13 mouse cellular contexts compared by ENCODE assay signal in genomic region chr5:118434718-118435555, GRCm38 (mm10).
DNase-seq lines count a peak whose midpoint lies in the region; ATAC-seq and TF ChIP-seq lines count a peak whose summit lies in the region.
"Had no signal": no experiment of that assay in that cellular context is flagged by ENCODE, and none has a peak within 500 bp of the region (broad histone marks: within the 10 kb centered on the region; RNA-seq: fewer than 3 reads in every experiment).

No protein-coding gene starts in this region.

- no peak overlapping the region for H3K4me2 ChIP-seq in kidney, postnatal 0 days (ENCODE audit: low read length)
- 0 out of 2 replicates have a peak overlapping the region, but pooled peaks have one; percentile 11 for H3K4me2 ChIP-seq in limb, embryonic 12.5 days

- H3K4me3 ChIP-seq in kidney, postnatal 0 days (replicated peaks; ENCODE audit: low read depth, low read length): no peak overlapping the region
- no peak overlapping the region for H3K4me3 ChIP-seq in limb, embryonic 12.5 days (replicated peaks)

- no peaks in the 10 kb centered on the region for H3K4me1 ChIP-seq in kidney, postnatal 0 days (replicated peaks; ENCODE audit: insufficient read depth, low read length)
- peaks cover 26% of the 10 kb centered on the region for H3K4me1 ChIP-seq in limb, embryonic 12.5 days (replicated peaks)

- WGBS in kidney, postnatal 0 days: 36% methylated on average over 20 of the region's 20 CpGs
- 17% methylated on average over 20 of the region's 20 CpGs for WGBS in limb, embryonic 12.5 days

- H3K9ac ChIP-seq in kidney, postnatal 0 days (ENCODE audit: low read depth, low read length): no peak overlapping the region
- H3K9ac ChIP-seq in limb, embryonic 12.5 days (replicated peaks): no peak overlapping the region
- H3K9ac ChIP-seq: liver, embryonic 14.5 days had no signal

- peak; percentile 12 for DNase-seq in adrenal gland, postnatal 14 days
- no peak for DNase-seq in adrenal gland, postnatal 10 days
- DNase-seq in kidney, postnatal 0 days (ENCODE audit: low spot score): peak; percentile 33
- no peak for DNase-seq in kidney, postnatal 4 days
- DNase-seq in ZHBTc4 (ENCODE audit: low read depth, low spot score): peak; percentile 94
- DNase-seq in gastrocnemius, postnatal 25 days: no peak
- no peak for DNase-seq in frontal cortex, postnatal 25 days (ENCODE audit: low spot score in 2 of 2)
- DNase-seq: adrenal gland, postnatal 25 days; cerebellum, adult 9-10 months; kidney, adult 2 months; thymus, adult 2 months had no signal

- no peak overlapping the region for H3K27ac ChIP-seq in kidney, postnatal 0 days
- no peak overlapping the region for H3K27ac ChIP-seq in limb, embryonic 12.5 days
- H3K27ac ChIP-seq: liver, embryonic 14.5 days had no signal

- no peaks in the 10 kb centered on the region for H3K36me3 ChIP-seq in kidney, postnatal 0 days (ENCODE audit: insufficient read depth, low read length)
- H3K36me3 ChIP-seq in limb, embryonic 12.5 days: no peaks in the 10 kb centered on the region

- ATAC-seq in kidney, postnatal 0 days (replicated peaks; ENCODE audit: low FRiP score, low read depth): no peak
- no peak for ATAC-seq in limb, embryonic 12.5 days (ENCODE audit: insufficient number of reproducible peaks, insufficient read depth, low FRiP score, low TSS enrichment, low read depth)

- no peak for TF ChIP-seq CTCF in kidney, postnatal 0 days (IDR thresholded peaks at IDR 0.05; ENCODE audit: low read depth)

- no peaks in the 10 kb centered on the region for H3K9me3 ChIP-seq in kidney, postnatal 0 days (replicated peaks; ENCODE audit: low read length)
- no peaks in the 10 kb centered on the region for H3K9me3 ChIP-seq in limb, embryonic 12.5 days

- peaks cover 4% of the 10 kb centered on the region; the same call in 1 of the 2 replicates for H3K27me3 ChIP-seq in kidney, postnatal 0 days (ENCODE audit: insufficient read depth, low read length)
- H3K27me3 ChIP-seq in limb, embryonic 12.5 days: peaks cover 40% of the 10 kb centered on the region

Comparison
In these comparisons a context has a peak if more than half of its experiments do, and no peak if none do; other contexts are left out.
1. DNase-seq: peak in adrenal gland, postnatal 14 days (single experiment), kidney, postnatal 0 days (single experiment) and ZHBTc4 (single experiment); none in adrenal gland, postnatal 10 days (single experiment), kidney, postnatal 4 days (0 of 2), gastrocnemius, postnatal 25 days (single experiment) and frontal cortex, postnatal 25 days (0 of 2).